Comparison of ENCODE assay signal across 8 mouse cellular contexts in the genomic region with DNA sequence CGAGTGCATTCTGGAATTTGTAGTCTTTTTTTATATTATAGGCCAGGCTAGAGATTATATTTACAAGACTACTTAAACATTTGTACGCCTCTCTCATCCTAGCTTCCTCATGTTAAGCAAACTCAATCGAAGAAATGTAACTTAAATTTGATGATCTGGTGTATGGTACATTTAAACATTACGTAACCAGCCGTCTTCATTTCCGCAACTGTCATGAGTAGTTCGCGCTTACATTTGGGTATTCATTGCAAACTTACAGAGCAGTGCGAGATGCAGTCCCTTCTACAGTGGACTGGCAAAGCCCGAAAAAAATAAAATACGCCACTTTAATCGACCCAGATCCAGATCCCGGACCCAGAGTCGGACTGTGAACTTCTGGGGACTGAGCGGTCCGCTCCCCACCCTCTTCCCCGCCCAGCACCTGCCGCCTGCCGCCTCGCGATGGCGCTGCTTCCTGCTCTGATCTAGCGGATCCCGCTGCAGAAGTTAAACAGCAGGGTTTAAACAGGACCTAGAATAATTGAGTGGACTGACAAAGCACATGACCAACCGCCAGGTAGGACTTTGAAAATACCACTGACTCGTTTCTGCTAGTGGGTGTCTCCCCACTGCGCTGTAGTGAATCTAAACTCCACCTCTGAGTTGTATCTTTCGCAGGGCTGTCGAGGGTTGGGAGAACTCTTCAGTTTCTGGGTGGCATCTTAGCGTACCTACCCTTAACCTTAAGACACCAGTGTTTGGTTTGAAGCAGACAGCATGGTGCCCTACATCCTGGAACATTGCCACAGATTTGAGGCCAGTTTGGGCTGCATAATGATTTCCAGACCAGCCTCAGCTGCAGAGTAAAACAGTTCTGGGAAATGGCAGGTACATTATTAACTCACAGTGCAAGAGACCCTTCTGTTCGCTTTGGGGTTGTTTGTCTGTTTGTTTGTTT. TPM values are rescaled to one million over a fixed set of nuclear protein-coding genes. Genes with fewer than 3 reads are reported as not detected.
DNase-seq lines count a peak whose midpoint lies in the region; ATAC-seq and TF ChIP-seq lines count a peak whose summit lies in the region.

No protein-coding gene starts in this region.

- no peak for TF ChIP-seq POLR2A in bone marrow macrophage, adult 2 months (IDR thresholded peaks at IDR 0.05; ENCODE audit: borderline replicate concordance, low read depth, low read length)

- peak; percentile 76 for ATAC-seq in erythroblast, adult 5-6 weeks (replicated peaks; ENCODE audit: low FRiP score, poor library complexity, severe bottlenecking)
- ATAC-seq in heart, embryonic 13.5 days (ENCODE audit: extremely low read depth, insufficient number of reproducible peaks, low FRiP score, low TSS enrichment), result peak; percentile 66
- ATAC-seq in kidney, postnatal 0 days (replicated peaks; ENCODE audit: low FRiP score, low read depth), result peak; percentile 69
- peak; percentile 73 for ATAC-seq in liver, embryonic 13.5 days (ENCODE audit: low read depth)
- peak; percentile 81 for ATAC-seq in stomach, embryonic 16.5 days (ENCODE audit: insufficient read depth, low FRiP score)

- peak overlapping the region; percentile 70 for H3K4me2 ChIP-seq in heart, embryonic 13.5 days
- peak overlapping the region; percentile 63 for H3K4me2 ChIP-seq in kidney, postnatal 0 days (ENCODE audit: low read length)
- peak overlapping the region; percentile 76 for H3K4me2 ChIP-seq in liver, embryonic 13.5 days
- peak overlapping the region; percentile 62 for H3K4me2 ChIP-seq in stomach, embryonic 16.5 days (ENCODE audit: low read depth, low read length)

- peak overlapping the region; percentile 62 for H3K4me3 ChIP-seq in bone marrow macrophage, adult 2 months (ENCODE audit: insufficient read depth, low read length)
- peak overlapping the region; percentile 55 for H3K4me3 ChIP-seq in heart, embryonic 13.5 days
- H3K4me3 ChIP-seq in kidney, postnatal 0 days (replicated peaks; ENCODE audit: low read depth, low read length), result peak overlapping the region; percentile 42
- peak overlapping the region; percentile 68 for H3K4me3 ChIP-seq in liver, embryonic 13.5 days (replicated peaks)
- peak overlapping the region; percentile 53 for H3K4me3 ChIP-seq in stomach, embryonic 16.5 days (replicated peaks; ENCODE audit: low read length)

- no peaks in the 10 kb centered on the region for H3K27me3 ChIP-seq in heart, embryonic 13.5 days (replicated peaks)
- no peaks in the 10 kb centered on the region for H3K27me3 ChIP-seq in kidney, postnatal 0 days (ENCODE audit: insufficient read depth, low read length)
- H3K27me3 ChIP-seq in liver, embryonic 13.5 days, result no peaks in the 10 kb centered on the region
- H3K27me3 ChIP-seq in stomach, embryonic 16.5 days (ENCODE audit: control insufficient read depth, insufficient read depth, low read length), result no peaks in the 10 kb centered on the region

- H3K4me1 ChIP-seq in bone marrow macrophage, adult 2 months (ENCODE audit: control insufficient read depth, insufficient read depth, low read length), result peaks cover 26% of the 10 kb centered on the region
- H3K4me1 ChIP-seq in heart, embryonic 13.5 days, result peaks cover 30% of the 10 kb centered on the region
- peaks cover 7% of the 10 kb centered on the region for H3K4me1 ChIP-seq in kidney, postnatal 0 days (replicated peaks; ENCODE audit: insufficient read depth, low read length)
- peaks cover 56% of the 10 kb centered on the region for H3K4me1 ChIP-seq in liver, embryonic 13.5 days (replicated peaks)
- peaks cover 25% of the 10 kb centered on the region for H3K4me1 ChIP-seq in stomach, embryonic 16.5 days (ENCODE audit: control insufficient read depth, insufficient read depth, low read length)

- peak overlapping the region; percentile 77 for H3K9ac ChIP-seq in heart, embryonic 13.5 days
- 0 out of 2 replicates have a peak overlapping the region, but pooled peaks have one; percentile 45 for H3K9ac ChIP-seq in kidney, postnatal 0 days (ENCODE audit: low read depth, low read length)
- H3K9ac ChIP-seq in liver, embryonic 13.5 days, result peak overlapping the region; percentile 64
- H3K9ac ChIP-seq in stomach, embryonic 16.5 days (ENCODE audit: low read length), result peak overlapping the region; percentile 65

- peak; percentile 90 for DNase-seq in CD4-positive helper T cell, adult 2 months (ENCODE audit: low read depth, low spot score)
- DNase-seq in kidney, postnatal 0 days (ENCODE audit: low spot score), result peak; percentile 93
- DNase-seq in liver, embryonic 13.5 days, result peak; percentile 83
- DNase-seq in natural killer cell, adult 2 months (ENCODE audit: low spot score in 2 of 2), result peak; percentile 81 to 85

- peak overlapping the region; percentile 79 for H3K27ac ChIP-seq in bone marrow macrophage, adult 2 months (ENCODE audit: insufficient read depth, low read depth, low read length)
- H3K27ac ChIP-seq in heart, embryonic 13.5 days (replicated peaks), result peak overlapping the region; percentile 79
- peak overlapping the region; percentile 88 for H3K27ac ChIP-seq in kidney, postnatal 0 days
- peak overlapping the region; percentile 79 for H3K27ac ChIP-seq in liver, embryonic 13.5 days
- H3K27ac ChIP-seq in stomach, embryonic 16.5 days (ENCODE audit: low read length), result peak overlapping the region; percentile 84

- peaks cover 26% of the 10 kb centered on the region for H3K36me3 ChIP-seq in heart, embryonic 13.5 days
- peaks cover 14% of the 10 kb centered on the region for H3K36me3 ChIP-seq in kidney, postnatal 0 days (ENCODE audit: insufficient read depth, low read length)
- peaks cover 24% of the 10 kb centered on the region for H3K36me3 ChIP-seq in liver, embryonic 13.5 days
- H3K36me3 ChIP-seq in stomach, embryonic 16.5 days (ENCODE audit: control insufficient read depth, insufficient read depth, low read length), result peaks cover 12% of the 10 kb centered on the region

- peak; percentile 72 for TF ChIP-seq CTCF in bone marrow macrophage, adult 2 months (IDR thresholded peaks at IDR 0.05; ENCODE audit: low read depth, low read length)
- TF ChIP-seq CTCF in kidney, postnatal 0 days (IDR thresholded peaks at IDR 0.05; ENCODE audit: low read depth), result peak; percentile 93

- H3K9me3 ChIP-seq in heart, embryonic 13.5 days, result no peaks in the 10 kb centered on the region
- no peaks in the 10 kb centered on the region for H3K9me3 ChIP-seq in kidney, postnatal 0 days (replicated peaks; ENCODE audit: low read length)
- H3K9me3 ChIP-seq in liver, embryonic 13.5 days (replicated peaks), result no peaks in the 10 kb centered on the region
- H3K9me3 ChIP-seq in stomach, embryonic 16.5 days (replicated peaks; ENCODE audit: control insufficient read depth, low read length), result no peaks in the 10 kb centered on the region

- WGBS in heart, embryonic 13.5 days, result 4% methylated on average over 31 of the region's 31 CpGs
- 2% methylated on average over 31 of the region's 31 CpGs for WGBS in kidney, postnatal 0 days
- WGBS in liver, embryonic 13.5 days (ENCODE audit: insufficient replicate concordance), result 3% methylated on average over 31 of the region's 31 CpGs
- WGBS in stomach, embryonic 16.5 days, result 2% methylated on average over 31 of the region's 31 CpGs

RNA-seq across cellular contexts. Expression of a gene that starts 0.7 kb away (rescaled TPM):
- polyA plus RNA-seq in bone marrow macrophage, adult 2 months (2012; ENCODE audit: insufficient read depth, insufficient read length, missing spikeins), result 134 and 155 TPM in 2 replicates
- total RNA-seq in erythroblast, adult 5-6 weeks (2015; ENCODE audit: low replicate concordance), result 105 and 125 TPM in 2 replicates
- 58.0 and 68.8 TPM in 2 replicates for total RNA-seq in erythroblast, adult 5-6 weeks (2017; ENCODE audit: low replicate concordance)
- polyA plus RNA-seq in heart, embryonic 13.5 days (2015; fragmentation: Nextera tagmentation; extraction: Ambion mirVana), result 134 and 138 TPM in 2 replicates
- polyA plus RNA-seq in kidney, postnatal 0 days (2015; fragmentation: Nextera tagmentation; extraction: Ambion mirVana), result 121 and 125 TPM in 2 replicates
- polyA plus RNA-seq in liver, embryonic 13.5 days (2015; fragmentation: Nextera tagmentation; extraction: Ambion mirVana), result 58.9 and 81.2 TPM in 2 replicates
- polyA plus RNA-seq in stomach, embryonic 16.5 days (2015; fragmentation: Nextera tagmentation; extraction: Ambion mirVana), result 81.8 and 98.6 TPM in 2 replicates

RNA-seq across cellular contexts. Expression of a gene that starts 9.7 kb away (rescaled TPM):
- polyA plus RNA-seq in bone marrow macrophage, adult 2 months (2012; ENCODE audit: insufficient read depth, insufficient read length, missing spikeins), result 23.2 and 32.3 TPM in 2 replicates
- 4.2 and 4.8 TPM in 2 replicates for total RNA-seq in erythroblast, adult 5-6 weeks (2015; ENCODE audit: low replicate concordance)
- total RNA-seq in erythroblast, adult 5-6 weeks (2017; ENCODE audit: low replicate concordance), result 4.3 and 7.0 TPM in 2 replicates
- polyA plus RNA-seq in heart, embryonic 13.5 days (2015; fragmentation: Nextera tagmentation; extraction: Ambion mirVana), result 1.5 and 2.3 TPM in 2 replicates
- polyA plus RNA-seq in kidney, postnatal 0 days (2015; fragmentation: Nextera tagmentation; extraction: Ambion mirVana), result 0.54 and 0.75 TPM in 2 replicates
- 31.6 and 32.7 TPM in 2 replicates for polyA plus RNA-seq in liver, embryonic 13.5 days (2015; fragmentation: Nextera tagmentation; extraction: Ambion mirVana)
- 8.3 and 9.9 TPM in 2 replicates for polyA plus RNA-seq in stomach, embryonic 16.5 days (2015; fragmentation: Nextera tagmentation; extraction: Ambion mirVana)

RNA-seq across cellular contexts. Expression of a gene that starts 39.5 kb away (rescaled TPM):
- polyA plus RNA-seq in bone marrow macrophage, adult 2 months (2012; ENCODE audit: insufficient read depth, insufficient read length, missing spikeins), result 32.1 and 38.5 TPM in 2 replicates
- total RNA-seq in erythroblast, adult 5-6 weeks (2015; ENCODE audit: low replicate concordance), result 1.0 and 2.5 TPM in 2 replicates
- total RNA-seq in erythroblast, adult 5-6 weeks (2017; ENCODE audit: low replicate concordance), result 1.3 TPM in 1 of 2 replicates, not detected in the other
- 46.1 and 51.1 TPM in 2 replicates for polyA plus RNA-seq in heart, embryonic 13.5 days (2015; fragmentation: Nextera tagmentation; extraction: Ambion mirVana)
- polyA plus RNA-seq in kidney, postnatal 0 days (2015; fragmentation: Nextera tagmentation; extraction: Ambion mirVana), result 40.8 and 41.7 TPM in 2 replicates
- 3.7 and 4.0 TPM in 2 replicates for polyA plus RNA-seq in liver, embryonic 13.5 days (2015; fragmentation: Nextera tagmentation; extraction: Ambion mirVana)
- polyA plus RNA-seq in stomach, embryonic 16.5 days (2015; fragmentation: Nextera tagmentation; extraction: Ambion mirVana), result 22.7 and 23.1 TPM in 2 replicates

RNA-seq across cellular contexts. Expression of a gene that starts 43.5 kb away (rescaled TPM):
- 22.4 and 23.4 TPM in 2 replicates for polyA plus RNA-seq in bone marrow macrophage, adult 2 months (2012; ENCODE audit: insufficient read depth, insufficient read length, missing spikeins)
- 0.38 and 2.3 TPM in 2 replicates for total RNA-seq in erythroblast, adult 5-6 weeks (2015; ENCODE audit: low replicate concordance)
- total RNA-seq in erythroblast, adult 5-6 weeks (2017; ENCODE audit: low replicate concordance), result 0.28 and 3.3 TPM in 2 replicates
- 4.2 and 4.3 TPM in 2 replicates for polyA plus RNA-seq in heart, embryonic 13.5 days (2015; fragmentation: Nextera tagmentation; extraction: Ambion mirVana)
- 3.1 and 3.3 TPM in 2 replicates for polyA plus RNA-seq in kidney, postnatal 0 days (2015; fragmentation: Nextera tagmentation; extraction: Ambion mirVana)
- polyA plus RNA-seq in liver, embryonic 13.5 days (2015; fragmentation: Nextera tagmentation; extraction: Ambion mirVana), result 1.1 and 1.4 TPM in 2 replicates
- 6.2 and 8.0 TPM in 2 replicates for polyA plus RNA-seq in stomach, embryonic 16.5 days (2015; fragmentation: Nextera tagmentation; extraction: Ambion mirVana)

RNA-seq across cellular contexts. Expression of a gene that starts 51.2 kb away (rescaled TPM):
- polyA plus RNA-seq in bone marrow macrophage, adult 2 months (2012; ENCODE audit: insufficient read depth, insufficient read length, missing spikeins), result 19.2 and 31.8 TPM in 2 replicates
- total RNA-seq in erythroblast, adult 5-6 weeks (2015; ENCODE audit: low replicate concordance), result 10.0 and 19.8 TPM in 2 replicates
- total RNA-seq in erythroblast, adult 5-6 weeks (2017; ENCODE audit: low replicate concordance), result 5.2 and 6.7 TPM in 2 replicates
- polyA plus RNA-seq in heart, embryonic 13.5 days (2015; fragmentation: Nextera tagmentation; extraction: Ambion mirVana), result 82.4 and 92.2 TPM in 2 replicates
- polyA plus RNA-seq in kidney, postnatal 0 days (2015; fragmentation: Nextera tagmentation; extraction: Ambion mirVana), result 81.1 and 89.8 TPM in 2 replicates
- polyA plus RNA-seq in liver, embryonic 13.5 days (2015; fragmentation: Nextera tagmentation; extraction: Ambion mirVana), result 66.6 and 70.9 TPM in 2 replicates
- 83.5 and 87.0 TPM in 2 replicates for polyA plus RNA-seq in stomach, embryonic 16.5 days (2015; fragmentation: Nextera tagmentation; extraction: Ambion mirVana)

Comparison
In these comparisons a context has a peak if more than half of its experiments do, and no peak if none do; other contexts are left out.
1. Peak in every context shown above with its lines: DNase-seq, ATAC-seq, H3K4me3 ChIP-seq and H3K27ac ChIP-seq.